Mouse (Mus musculus) G1E (cell line): ENCODE data around the gene Itga4.

Experiments
- CTCF ChIP-seq: IDR thresholded peaks from 2 replicates; pipeline ENCODE4 v1.5.1; 2012; ENCODE audit warnings: low read depth, low read length, inconsistent platforms, mixed read lengths
- GATA1 ChIP-seq: IDR thresholded peaks from 2 replicates; pipeline ENCODE4 v1.6.1; 2012; ENCODE audit warnings: borderline replicate concordance, low read length, inconsistent platforms, mixed read lengths
- TAL1 ChIP-seq: conservative IDR thresholded peaks from 2 replicates; pipeline ENCODE4 v1.6.1; 2012; ENCODE audit warnings: low read depth, low read length, inconsistent platforms, mixed read lengths

DNA sequence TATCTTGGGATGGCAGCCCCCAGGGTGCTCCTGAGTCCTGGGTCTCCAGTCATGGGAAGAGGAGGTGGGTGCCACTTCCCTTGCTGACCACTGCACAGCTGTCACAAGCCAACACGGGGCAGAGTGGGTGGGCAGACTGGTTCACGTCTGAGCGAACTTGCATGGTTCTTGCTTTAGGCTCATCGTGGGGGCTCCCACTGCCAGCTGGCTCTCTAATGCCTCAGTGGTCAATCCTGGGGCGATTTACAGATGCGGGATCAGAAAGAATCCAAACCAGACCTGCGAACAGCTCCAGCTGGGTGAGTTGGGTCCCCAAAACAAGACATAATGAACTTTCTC is 744 bp downstream of the Itga4 start:
- no peak for TF ChIP-seq CTCF
- TF ChIP-seq TAL1 = no peak
- no peak for TF ChIP-seq GATA1
